Mouse (Mus musculus) ES-E14 (cell line): Measurements from ENCODE around the gene Ildr2.

Source experiments
- CHD2 ChIP-seq: IDR thresholded peaks from 2 replicates; pipeline ENCODE4 v1.6.1; 2014; ENCODE audit warnings: mild to moderate bottlenecking, low read depth, low read length, inconsistent platforms
- HCFC1 ChIP-seq: IDR thresholded peaks from 2 replicates; pipeline ENCODE4 v1.6.1; 2012; ENCODE audit warnings: low read length, inconsistent platforms, borderline replicate concordance; ENCODE audit not compliant: insufficient read depth
- ZC3H11A ChIP-seq: IDR thresholded peaks from 2 replicates; pipeline ENCODE4 v1.6.1; 2012; ENCODE audit warnings: low read depth, mild to moderate bottlenecking, inconsistent platforms, low read length, borderline replicate concordance
- ZNF384 ChIP-seq: IDR thresholded peaks from 2 replicates; pipeline ENCODE4 v1.6.1; 2012; ENCODE audit warnings: low read depth, low read length, inconsistent platforms

DNA sequence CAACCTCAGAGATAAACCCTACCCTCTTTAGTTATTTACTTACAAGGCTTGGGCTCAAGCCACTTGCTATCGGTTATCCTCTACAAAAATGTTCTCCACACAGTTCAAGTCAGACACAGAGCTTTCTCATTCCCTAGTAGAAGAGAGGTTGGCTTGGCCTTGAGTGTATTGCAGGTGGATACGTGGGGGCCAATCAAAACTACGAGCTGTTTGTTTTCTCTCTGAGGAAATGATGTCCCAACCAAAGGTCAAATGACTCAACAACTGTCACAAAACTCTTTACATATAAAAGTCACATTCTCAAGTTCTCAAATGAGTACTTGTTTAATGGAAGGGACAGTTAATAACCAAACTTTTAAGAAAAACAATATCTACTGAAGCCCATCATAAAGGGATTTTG, 39.1 kb downstream of the Ildr2 start:
- no peak for TF ChIP-seq HCFC1
- no peak for TF ChIP-seq ZC3H11A
- no peak for TF ChIP-seq ZNF384
- no peak for TF ChIP-seq CHD2
